Mouse (Mus musculus) gastrocnemius, adult 2 months (tissue): ENCODE measurements around the gene Efna4. TPM values are rescaled to one million over a fixed set of nuclear protein-coding genes. Genes with fewer than 3 reads are reported as not detected.

Experiments
- DNase-seq: peaks from one replicate; pipeline ENCODE4 v3.0.0; 2022
- H3K27ac ChIP-seq: fragments of 200-600 bp; 2 replicates; pipeline ENCODE4 v1.8.1; 2022; ENCODE audit warnings: mild to moderate bottlenecking
- H3K4me3 ChIP-seq: fragments of 200-600 bp; 2 replicates; pipeline ENCODE4 v1.8.1; 2022; ENCODE audit warnings: mild to moderate bottlenecking, moderate library complexity
- CTCF ChIP-seq: fragments of 200-600 bp; IDR thresholded peaks from 2 replicates; pipeline ENCODE4 v1.8.1; 2022; ENCODE audit warnings: antibody characterized with exemption, mild to moderate bottlenecking, moderate library complexity
- intact Hi-C: fragments of 180-260 bp; cut with DNase I; formaldehyde crosslinking; loops from one replicate; pipeline ENCODE4 v1.15.1; 2025
- total RNA-seq, 2 experiments: library from RNA; stranded (reverse); gene quantifications; 2 replicates each; pipeline ENCODE4 v1.2.3; 2021

Efna4 gene
- total RNA-seq, 2 experiments from 2014 or later = 0.15 to 0.20 TPM

DNA sequence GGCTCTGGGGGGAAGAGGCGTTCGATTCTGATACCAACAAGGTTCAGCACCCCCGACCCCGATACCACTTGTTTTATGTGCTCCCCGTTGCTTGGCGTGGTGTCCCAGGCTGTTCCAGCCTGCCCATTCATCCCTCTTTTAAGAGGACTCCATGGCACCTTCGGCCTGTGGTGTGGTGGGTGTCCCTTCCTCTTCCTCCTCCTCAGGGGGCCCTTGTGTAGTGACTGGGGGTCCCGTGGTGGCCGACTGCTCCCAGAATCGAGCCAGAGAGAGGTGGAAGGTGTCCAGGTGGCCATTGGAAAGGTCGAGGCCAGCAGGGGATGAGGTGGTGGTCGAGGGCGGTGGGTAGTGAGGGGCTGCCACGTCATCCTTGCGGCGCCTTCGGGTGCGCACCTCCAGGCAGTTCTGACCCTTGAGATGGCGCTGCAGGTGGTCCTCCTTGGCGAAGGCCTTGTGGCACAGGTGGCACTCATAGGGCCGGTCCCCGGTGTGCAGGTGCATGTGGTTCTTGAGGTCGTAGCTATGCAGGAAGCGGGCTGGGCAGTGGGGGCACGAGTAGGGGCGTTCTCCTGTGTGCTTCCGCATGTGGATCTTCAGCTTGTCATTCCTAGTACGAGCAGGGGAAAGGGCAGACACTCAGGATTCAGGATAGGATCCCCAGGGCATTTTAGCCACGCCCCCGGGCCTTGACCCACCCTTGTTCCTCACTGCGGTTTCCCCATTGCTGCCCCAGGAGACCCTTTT lies 41.7 kb upstream of the Efna4 start:
- DNase-seq = no peak
- no peak for TF ChIP-seq CTCF
- Histone ChIP-seq H3K27ac (peak overlapping the region; percentile 84), H3K4me3 (no peak overlapping the region)
- intact Hi-C loops = no loop called here

DNA sequence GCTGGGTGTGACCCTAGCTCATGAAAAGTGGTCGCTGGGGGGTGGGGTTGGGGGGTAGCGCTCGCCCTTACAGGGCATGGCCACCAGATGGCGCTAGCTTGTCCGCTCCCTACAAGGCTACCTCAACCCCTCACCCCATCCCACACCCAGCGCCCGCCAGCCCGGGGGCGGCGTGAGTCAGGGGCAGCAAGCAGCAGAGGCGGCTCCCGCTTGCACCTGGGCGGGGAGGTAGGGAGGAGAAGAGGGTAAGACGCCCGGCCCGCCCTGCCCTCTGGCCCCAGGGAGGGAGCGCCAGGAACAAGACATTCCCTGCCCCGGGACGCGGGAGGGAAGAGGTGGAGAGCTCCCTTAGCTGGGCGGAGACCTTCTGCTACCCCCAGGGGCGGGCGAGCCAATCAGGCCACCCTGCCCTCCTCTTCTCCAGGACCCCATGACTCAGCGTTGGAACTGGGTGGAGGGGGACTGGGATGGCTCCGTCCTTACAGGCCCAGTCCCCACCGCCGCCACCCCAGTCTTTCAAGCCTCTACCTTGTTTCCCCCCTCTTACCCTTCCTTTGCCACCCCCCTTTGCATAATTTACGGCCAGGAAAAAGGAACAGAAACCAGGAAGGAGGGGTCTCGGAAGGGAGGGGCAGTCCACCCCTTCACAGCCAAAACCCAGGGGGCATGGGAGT lies 40.7 kb upstream of the Efna4 start:
- Histone ChIP-seq H3K27ac (peak overlapping the region; percentile 84), H3K4me3 (peak overlapping the region; percentile 80)
- intact Hi-C loops = loop anchor here (1.0 kb wide), 1 partner anchor 107 kb away; no protein-coding TSS in a partner anchor
- peak; percentile 88 for DNase-seq
- peak; percentile 100; the same call in 1 of the 2 replicates for TF ChIP-seq CTCF

DNA sequence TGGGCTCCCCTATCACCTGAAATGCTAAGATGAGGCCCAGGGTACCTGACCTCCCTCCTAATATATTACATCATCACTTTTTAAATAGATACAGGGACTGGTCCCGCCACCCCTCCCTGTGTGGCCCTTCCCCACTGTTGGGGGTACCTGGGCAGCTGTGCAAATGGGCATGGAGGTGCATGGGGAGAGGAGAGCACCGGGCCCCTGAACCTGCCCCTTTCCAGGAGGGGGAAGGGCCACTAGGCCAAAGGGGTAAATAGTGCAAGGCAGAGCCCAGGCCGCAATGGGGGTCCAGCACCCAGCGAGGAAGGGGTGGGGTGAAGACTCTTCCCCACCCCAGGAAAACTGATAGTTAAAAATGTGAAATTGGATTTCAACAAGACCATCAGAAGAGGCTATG lies 40.0 kb upstream of the Efna4 start:
- Histone ChIP-seq H3K27ac (peak overlapping the region; percentile 84), H3K4me3 (peak overlapping the region; percentile 80)
- no peak for DNase-seq
- TF ChIP-seq CTCF = no peak
- intact Hi-C loops = loop anchor here (1.0 kb wide), 1 partner anchor 107 kb away; no protein-coding TSS in a partner anchor

DNA sequence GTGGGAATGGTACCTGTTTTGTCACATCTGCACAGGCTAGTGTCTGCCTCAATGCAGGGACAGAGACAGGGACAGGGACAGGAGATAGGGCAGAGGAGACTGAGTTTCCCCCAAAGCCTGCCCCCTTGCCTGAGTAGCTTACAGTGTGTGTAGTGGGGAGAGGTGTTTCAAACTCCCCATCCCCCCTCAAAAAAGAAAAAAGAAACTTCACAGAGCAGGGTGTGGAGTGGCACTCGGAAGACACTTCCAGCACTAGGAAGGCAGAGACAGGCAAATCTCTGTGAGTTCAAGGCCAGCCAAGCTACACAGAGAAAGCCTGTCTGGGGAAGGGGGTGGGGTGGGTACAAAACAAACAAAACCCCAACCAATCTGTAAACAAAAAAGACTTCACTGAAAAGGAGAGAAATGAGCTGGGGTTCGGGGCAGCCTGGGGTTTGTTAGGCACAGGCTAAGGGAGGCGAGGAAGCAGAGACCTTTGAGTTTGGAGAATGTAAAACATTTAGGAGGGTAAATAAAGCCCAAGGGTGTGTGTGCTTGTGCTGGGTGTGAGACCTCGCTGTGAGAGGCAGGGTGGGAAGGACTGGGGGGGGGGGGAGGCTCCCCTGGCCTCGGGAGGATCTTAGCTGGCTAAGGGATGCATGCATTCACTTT lies 35.9 kb upstream of the Efna4 start:
- intact Hi-C loops = no loop called here
- H3K27ac ChIP-seq = no peak overlapping the region
- no peak overlapping the region for H3K4me3 ChIP-seq
- no peak for TF ChIP-seq CTCF
- DNase-seq = no peak

DNA sequence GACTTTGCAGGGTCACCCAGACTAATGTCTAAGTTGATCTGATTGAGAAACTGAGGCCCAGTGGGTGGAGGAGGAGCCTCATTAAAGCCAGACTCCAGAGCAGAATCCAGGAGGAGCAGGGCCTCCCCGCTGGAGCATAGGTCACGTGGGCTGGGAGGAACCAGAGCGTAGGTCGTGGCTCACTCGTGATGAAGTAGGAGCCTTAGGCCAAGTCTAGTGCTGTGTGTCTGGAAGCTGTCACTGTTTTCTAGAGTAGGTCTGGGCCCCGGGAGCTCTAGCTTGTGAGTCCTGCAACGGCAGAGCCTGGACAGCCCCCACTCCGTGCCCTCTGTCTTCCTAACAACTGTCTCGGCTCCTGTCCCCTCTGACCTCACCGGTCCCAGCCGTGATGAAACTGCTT lies 29.5 kb upstream of the Efna4 start:
- Histone ChIP-seq H3K27ac (no peak overlapping the region), H3K4me3 (no peak overlapping the region)
- no peak for TF ChIP-seq CTCF
- DNase-seq = no peak
- intact Hi-C loops = no loop called here

DNA sequence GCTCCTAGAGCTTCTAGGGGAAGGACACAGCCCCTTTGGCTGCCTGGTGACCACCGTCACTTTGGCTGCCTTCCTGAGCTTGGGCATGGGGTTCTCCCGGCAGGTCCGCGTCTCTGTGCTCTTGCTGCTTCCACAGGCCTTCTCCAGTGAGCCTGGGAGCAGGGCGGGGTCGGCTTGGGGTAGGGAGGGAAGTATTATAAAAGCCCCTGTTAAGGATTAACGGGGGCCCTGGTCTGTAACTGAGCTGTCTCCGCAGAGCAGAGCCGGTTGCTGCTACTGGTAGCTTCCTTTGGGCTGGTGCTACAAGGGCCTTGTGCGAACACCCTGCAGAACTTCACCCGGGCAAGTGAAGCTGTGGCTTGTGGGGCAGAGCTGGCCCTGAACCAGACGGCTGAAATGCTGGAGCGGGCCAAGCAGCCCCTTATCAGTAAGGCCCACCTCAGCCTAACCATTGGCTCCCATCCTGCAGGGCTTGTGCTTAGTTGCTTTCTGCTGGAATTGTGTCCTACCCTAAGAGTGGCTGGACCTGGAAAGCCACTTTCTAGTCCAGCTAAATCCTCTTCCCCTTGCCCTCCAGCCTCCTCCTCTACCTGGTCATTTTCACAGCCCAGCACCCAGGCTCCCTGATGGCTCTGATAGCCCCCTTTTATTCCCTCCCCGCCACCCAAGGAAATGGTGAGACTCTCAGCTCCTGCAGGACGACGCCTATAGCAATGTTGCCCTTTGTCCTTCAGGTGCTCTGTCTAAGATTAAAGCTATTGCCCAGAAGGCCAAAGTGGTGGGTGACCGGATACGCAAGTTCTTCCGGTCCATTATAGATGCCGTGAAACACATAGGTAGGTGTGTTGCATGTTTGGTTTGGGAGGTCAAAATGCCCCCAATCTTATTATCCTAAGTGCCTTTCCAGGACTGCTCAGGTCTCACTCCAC lies 27.9 kb upstream of the Efna4 start:
- Histone ChIP-seq H3K27ac (no peak overlapping the region), H3K4me3 (no peak overlapping the region)
- no peak for DNase-seq
- TF ChIP-seq CTCF = no peak
- intact Hi-C loops = no loop called here

DNA sequence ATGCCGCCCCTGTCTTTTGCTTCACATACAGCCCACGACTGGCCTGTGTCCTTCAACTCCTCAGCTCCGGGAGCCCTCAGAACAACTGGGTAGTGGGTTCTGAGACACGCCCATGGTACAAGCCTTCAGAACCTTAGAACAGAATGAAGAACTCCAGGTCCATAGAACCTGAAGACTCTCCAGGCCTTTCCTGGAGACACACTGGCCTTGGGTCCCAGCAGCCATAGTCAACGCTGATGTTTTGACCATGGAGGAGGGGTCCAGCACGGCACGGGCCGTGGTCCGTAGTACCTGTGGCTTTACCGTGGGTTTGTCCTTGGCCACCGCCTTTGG lies 27.3 kb upstream of the Efna4 start, which contains the start of gene Dcst1:
TSS of gene Dcst1 (minus strand) at position 101 of the 333 bp plus-strand sequence.
- TF ChIP-seq CTCF = no peak
- Histone ChIP-seq H3K27ac (no peak within 1 kb of the TSS), H3K4me3 (no peak within 1 kb of the TSS)
- intact Hi-C loops = no loop called here
- no peak for DNase-seq

DNA sequence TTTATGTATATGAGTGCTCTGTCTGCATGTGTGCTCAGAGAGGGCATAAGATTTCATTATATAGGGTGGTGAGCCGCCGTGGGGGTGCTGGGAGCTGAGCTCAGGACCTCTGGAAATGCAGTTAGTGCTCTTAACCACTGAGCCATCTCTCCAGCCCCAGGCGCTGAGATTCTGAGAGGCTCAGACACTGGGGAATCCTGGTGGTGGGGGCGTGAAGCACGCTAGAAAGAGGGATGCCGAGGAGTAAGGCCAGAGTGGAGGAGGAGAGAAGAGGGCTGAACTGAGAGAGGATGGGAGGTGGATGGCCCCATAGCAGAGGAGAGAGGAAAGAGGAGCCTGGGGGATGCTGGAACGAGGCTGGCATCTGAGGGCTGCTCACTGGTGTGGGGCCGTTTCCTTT lies 26.8 kb upstream of the Efna4 start:
- H3K4me3 ChIP-seq = no peak overlapping the region
- no peak for TF ChIP-seq CTCF
- intact Hi-C loops = no loop called here
- H3K27ac ChIP-seq = no peak overlapping the region
- DNase-seq = no peak

DNA sequence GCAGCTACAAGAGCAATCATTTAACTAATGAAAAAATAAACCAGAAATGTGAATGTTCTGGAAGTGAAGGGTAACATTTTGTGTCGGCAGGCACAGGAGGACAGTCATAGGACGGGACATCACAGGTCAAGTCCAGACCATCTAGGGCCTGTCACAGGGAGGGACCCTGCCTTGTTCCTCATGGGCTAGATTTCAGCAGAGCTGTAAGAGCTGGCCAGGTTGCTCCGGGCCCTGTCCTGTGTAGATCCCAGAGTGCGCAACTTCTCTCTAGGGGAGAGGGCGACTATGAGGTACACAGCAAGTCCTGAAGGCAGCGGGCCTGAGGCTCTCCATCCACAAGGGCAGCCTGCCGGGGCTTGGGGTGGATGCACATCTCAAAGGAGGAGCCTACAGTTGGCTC lies 23.8 kb upstream of the Efna4 start, which contains the start of gene Dcst2:
TSS of gene Dcst2 (plus strand) at position 301 of the 400 bp plus-strand sequence.
- Histone ChIP-seq H3K4me3 (no peak within 1 kb of the TSS), H3K27ac (no peak within 1 kb of the TSS)
- intact Hi-C loops = no loop called here
- TF ChIP-seq CTCF = no peak
- no peak for DNase-seq

DNA sequence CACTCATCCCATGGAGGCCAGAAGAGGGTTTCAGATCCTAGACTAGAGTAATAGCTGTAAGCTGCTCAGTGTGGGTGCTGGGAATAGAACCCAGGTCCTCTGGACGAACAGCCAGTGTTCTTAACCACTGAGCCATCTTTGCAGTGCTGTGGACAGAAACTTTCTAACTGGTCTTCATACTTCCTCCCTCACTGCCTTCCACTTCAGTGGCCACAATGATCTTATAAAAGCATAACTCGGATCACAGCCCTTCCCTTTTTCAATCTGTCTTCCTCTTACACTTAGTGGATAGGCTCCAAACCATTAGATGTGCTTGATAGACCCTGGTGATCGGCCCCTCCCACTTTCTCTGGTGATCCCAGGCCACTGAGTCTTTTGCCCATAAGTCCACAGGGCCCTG lies 22.4 kb upstream of the Efna4 start:
- no peak for TF ChIP-seq CTCF
- no peak overlapping the region for H3K27ac ChIP-seq
- H3K4me3 ChIP-seq = no peak overlapping the region
- intact Hi-C loops = no loop called here
- DNase-seq = no peak

DNA sequence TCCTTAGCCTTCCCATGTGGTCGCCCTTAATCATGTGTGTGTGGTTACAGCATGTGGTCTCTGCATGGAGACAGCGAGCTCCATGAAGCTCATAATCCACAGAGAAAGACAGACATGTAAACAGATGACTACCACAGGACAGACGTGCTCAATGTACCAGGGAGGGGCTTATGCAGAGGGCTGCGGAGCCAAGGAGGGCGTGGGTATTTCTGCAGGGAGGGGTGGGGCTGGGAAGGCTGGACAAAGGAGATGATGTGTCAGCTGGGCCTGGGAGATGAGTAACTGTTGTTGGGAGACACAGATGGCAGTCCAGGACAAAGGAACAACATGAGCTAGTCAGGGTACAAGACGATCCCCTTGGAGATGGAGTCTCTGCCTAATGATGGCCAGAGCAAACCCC lies 21.8 kb upstream of the Efna4 start:
- DNase-seq = no peak
- intact Hi-C loops = no loop called here
- H3K27ac ChIP-seq = no peak overlapping the region
- no peak for TF ChIP-seq CTCF
- H3K4me3 ChIP-seq = no peak overlapping the region

DNA sequence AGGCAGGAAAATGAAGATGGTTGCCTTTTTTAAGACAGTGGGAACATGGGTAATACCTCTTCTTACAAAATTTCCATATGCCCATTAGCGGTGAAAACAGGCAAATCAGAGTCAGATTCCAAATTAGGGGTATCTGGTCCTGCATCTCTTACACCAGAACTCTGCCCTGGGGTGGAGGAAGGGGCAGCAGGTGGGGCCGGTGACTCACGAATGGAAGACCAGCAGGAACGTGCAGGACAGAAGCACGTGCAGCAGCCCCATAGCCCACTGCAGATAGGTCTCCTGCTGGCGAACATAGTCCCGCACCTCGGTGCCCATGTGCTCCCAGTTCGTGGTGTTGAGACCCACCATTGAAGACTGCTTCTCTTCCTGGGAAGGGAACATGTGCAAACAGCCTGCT lies 18.2 kb upstream of the Efna4 start:
- no peak for DNase-seq
- no peak overlapping the region for H3K4me3 ChIP-seq
- intact Hi-C loops = no loop called here
- no peak for TF ChIP-seq CTCF
- no peak overlapping the region for H3K27ac ChIP-seq
